ENCODE assay signal across 1 mouse cellular context in the genomic region with DNA sequence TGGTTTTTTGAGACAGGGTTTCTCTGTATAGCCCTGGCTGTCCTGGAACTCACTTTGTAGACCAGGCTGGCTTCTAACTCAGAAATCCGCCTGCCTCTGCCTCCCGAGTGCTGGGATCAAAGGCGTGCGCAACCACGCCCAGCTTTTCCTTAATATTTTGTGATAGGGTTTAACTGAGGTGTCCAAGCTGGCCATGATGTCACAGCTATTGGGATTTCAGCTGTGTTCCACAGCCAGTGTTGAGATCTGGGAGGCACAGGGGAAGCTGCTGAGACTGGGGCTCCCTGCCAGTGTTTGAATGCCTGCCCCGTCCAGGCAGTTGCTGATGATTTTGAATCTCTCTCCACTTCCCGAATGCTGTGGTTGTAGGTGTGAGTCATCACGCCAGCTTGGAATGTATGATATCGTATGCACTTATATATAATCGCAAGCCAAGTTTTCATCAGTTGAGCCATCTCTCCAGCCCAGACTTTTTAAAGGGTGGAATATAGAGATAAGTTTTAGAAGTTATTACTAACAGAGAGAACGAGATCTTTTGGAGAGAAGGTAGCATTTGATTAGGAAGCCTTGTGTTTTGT.
TF ChIP-seq lines count a peak whose summit lies in the region.

No protein-coding gene starts in this region.

TF ChIP-seq in MEL, 35 proteins besides CTCF, POLR2A, EP300 and RAD21 (continued from another document):
- TF ChIP-seq POLR2AphosphoS5 (IDR thresholded peaks at IDR 0.05; ENCODE audit: borderline replicate concordance, low read depth, low read length) (no peak), MYC (IDR thresholded peaks at IDR 0.05; ENCODE audit: low read depth, low read length) (peak; percentile 71; the same call in 1 of the 2 replicates)
